Mouse (Mus musculus): ENCODE results near the gene Otud7a. TPM values are rescaled to one million over a fixed set of nuclear protein-coding genes. Genes with fewer than 3 reads are reported as not detected.
"Not testable (repeated sequence)": the region's sequence is repeated elsewhere in the genome, so short reads cannot be mapped to it uniquely, and the experiment has no call there.

Otud7a gene
- polyA plus RNA-seq, 1 experiment from 2014 or later = 6.0 TPM

DNA sequence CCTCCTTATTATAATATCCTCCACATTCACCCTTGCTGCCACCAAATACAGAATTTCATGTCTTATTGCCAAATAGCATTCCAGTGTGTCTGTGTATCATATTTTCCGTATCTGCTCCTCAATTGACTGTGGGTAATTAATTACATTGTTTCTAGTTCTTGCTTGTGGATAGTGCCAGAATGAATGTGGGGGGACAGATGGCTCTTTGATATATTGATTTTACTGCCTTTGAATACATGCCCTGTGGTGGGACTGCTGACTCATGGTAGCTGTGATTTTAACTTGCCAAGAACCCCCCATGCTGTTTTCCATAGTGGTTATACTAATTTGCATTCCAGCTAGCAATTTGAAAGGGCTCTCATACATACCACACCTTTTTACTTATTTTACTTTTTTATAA lies 215.7 kb downstream of the Otud7a start:
- no peak for ATAC-seq (ENCODE audit: low read depth)
- H3K27ac ChIP-seq (ENCODE audit: low read depth, low read length) = no peak overlapping the region
- WGBS = 51% methylated on average over 1 of the region's 1 CpGs
- H3K36me3 ChIP-seq (ENCODE audit: control insufficient read depth, insufficient read depth, low read length) = no peaks in the 10 kb centered on the region
- no peaks in the 10 kb centered on the region for H3K4me1 ChIP-seq (ENCODE audit: control insufficient read depth, insufficient read depth, low read length)
- no peak overlapping the region for H3K4me3 ChIP-seq (ENCODE audit: low read depth, low read length)
- no peak overlapping the region for H3K4me2 ChIP-seq (ENCODE audit: low read depth, low read length)
- H3K9me3 ChIP-seq (ENCODE audit: control insufficient read depth, low read length) = no peaks in the 10 kb centered on the region
- no peak overlapping the region for H3K9ac ChIP-seq (replicated peaks; ENCODE audit: low read depth, low read length)
- no peaks in the 10 kb centered on the region for H3K27me3 ChIP-seq (ENCODE audit: control insufficient read depth, insufficient read depth, low read length)

DNA sequence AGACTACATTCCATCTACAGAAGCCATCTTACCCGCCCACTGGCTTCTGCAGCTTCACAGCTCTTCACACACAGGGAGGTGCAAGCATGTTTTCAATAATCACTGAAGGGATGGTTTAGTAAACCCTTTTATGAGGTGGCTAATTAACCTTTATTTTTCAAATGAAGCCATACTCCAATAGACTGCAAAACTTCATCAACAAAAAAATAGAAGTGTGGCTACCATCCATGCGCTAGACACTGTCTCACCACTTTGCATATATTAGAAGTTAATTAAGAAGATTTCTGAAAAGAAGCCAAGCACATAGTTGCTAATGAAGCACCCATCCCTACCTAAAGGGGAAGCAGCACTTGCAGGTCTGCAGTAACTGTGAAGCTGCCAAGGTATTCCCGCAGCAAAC lies 218.2 kb downstream of the Otud7a start:
- Histone ChIP-seq H3K27ac (ENCODE audit: low read depth, low read length) (no peak overlapping the region), H3K4me3 (ENCODE audit: low read depth, low read length) (no peak overlapping the region), H3K4me2 (ENCODE audit: low read depth, low read length) (no peak overlapping the region), H3K27me3 (ENCODE audit: control insufficient read depth, insufficient read depth, low read length) (no peaks in the 10 kb centered on the region), H3K4me1 (ENCODE audit: control insufficient read depth, insufficient read depth, low read length) (peaks cover under 1% of the 10 kb centered on the region; the same call in 1 of the 2 replicates), H3K9me3 (ENCODE audit: control insufficient read depth, low read length) (no peaks in the 10 kb centered on the region), H3K36me3 (ENCODE audit: control insufficient read depth, insufficient read depth, low read length) (no peaks in the 10 kb centered on the region), H3K9ac (replicated peaks; ENCODE audit: low read depth, low read length) (no peak overlapping the region)
- ATAC-seq (ENCODE audit: low read depth) = no peak
- WGBS = 92% methylated on average over 3 of the region's 3 CpGs

DNA sequence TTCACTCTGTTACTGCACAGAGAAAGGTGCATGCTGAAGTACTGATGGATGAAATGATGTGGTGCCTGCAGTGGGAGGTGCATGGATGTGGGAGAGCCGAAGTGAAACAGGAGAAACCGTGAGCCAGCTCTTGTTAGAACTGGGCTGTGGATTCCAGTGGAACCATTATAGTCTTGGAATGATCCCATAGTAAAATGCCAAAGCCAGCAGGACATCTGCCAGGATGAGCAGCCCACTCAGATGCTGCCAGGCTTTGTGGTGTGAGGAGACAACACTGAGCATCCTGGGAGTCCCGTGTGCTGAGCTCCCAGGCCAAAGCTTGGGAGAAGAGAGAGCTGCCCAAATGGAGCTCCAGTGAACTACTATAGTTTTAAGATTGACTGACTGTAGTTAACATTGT lies 220.9 kb downstream of the Otud7a start:
- Histone ChIP-seq H3K4me1 (ENCODE audit: control insufficient read depth, insufficient read depth, low read length) (peaks cover 16% of the 10 kb centered on the region; the same call in 1 of the 2 replicates), H3K4me2 (ENCODE audit: low read depth, low read length) (no peak overlapping the region), H3K9ac (replicated peaks; ENCODE audit: low read depth, low read length) (no peak overlapping the region), H3K4me3 (ENCODE audit: low read depth, low read length) (no peak overlapping the region), H3K27ac (ENCODE audit: low read depth, low read length) (no peak overlapping the region), H3K27me3 (ENCODE audit: control insufficient read depth, insufficient read depth, low read length) (no peaks in the 10 kb centered on the region), H3K36me3 (ENCODE audit: control insufficient read depth, insufficient read depth, low read length) (no peaks in the 10 kb centered on the region), H3K9me3 (ENCODE audit: control insufficient read depth, low read length) (no peaks in the 10 kb centered on the region)
- 87% methylated on average over 3 of the region's 3 CpGs for WGBS
- ATAC-seq (ENCODE audit: low read depth) = no peak

DNA sequence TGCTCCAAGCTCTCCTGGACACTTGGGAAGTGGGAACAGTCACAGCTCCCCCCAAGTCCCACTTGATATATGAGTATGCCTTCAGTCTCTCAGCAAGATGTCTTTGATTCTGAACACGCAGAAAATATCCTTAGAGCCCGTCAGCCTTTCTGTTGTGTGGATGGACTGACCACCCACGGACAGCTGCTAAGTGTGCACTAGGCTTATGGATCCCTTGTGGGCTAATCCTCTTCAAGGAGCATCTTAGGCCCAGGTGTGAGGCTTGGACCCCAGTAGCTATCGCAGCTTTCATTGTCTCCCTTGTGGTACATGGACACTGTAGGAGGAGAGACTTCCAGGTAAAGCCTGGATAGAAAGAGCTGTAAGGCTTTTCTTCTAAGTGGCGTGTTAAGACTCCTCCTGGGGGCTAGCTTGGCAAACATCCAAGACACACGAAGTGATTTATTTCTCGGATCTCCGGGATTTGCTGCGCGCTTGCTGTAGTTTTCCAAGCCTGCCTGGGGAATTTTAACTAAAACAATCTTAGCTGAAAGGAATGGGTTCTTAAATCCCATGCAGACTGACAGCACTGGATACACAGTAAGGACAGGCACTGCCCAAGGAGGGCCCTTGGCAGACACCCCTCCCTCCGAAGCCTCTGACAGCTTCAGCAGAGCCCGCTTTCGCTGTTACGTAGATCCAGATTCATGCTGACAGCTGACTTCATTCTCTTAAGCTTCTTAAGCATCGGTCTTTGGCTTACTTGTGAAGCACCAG lies 223.6 kb downstream of the Otud7a start:
- peak; percentile 67 for ATAC-seq (ENCODE audit: low read depth)
- no peaks in the 10 kb centered on the region for H3K27me3 ChIP-seq (ENCODE audit: control insufficient read depth, insufficient read depth, low read length)
- H3K9ac ChIP-seq (replicated peaks; ENCODE audit: low read depth, low read length) = no peak overlapping the region
- peak overlapping the region; percentile 78 for H3K27ac ChIP-seq (ENCODE audit: low read depth, low read length)
- H3K36me3 ChIP-seq (ENCODE audit: control insufficient read depth, insufficient read depth, low read length) = no peaks in the 10 kb centered on the region
- H3K4me2 ChIP-seq (ENCODE audit: low read depth, low read length) = peak overlapping the region; percentile 33
- H3K9me3 ChIP-seq (ENCODE audit: control insufficient read depth, low read length) = no peaks in the 10 kb centered on the region
- H3K4me3 ChIP-seq (ENCODE audit: low read depth, low read length) = no peak overlapping the region
- WGBS = 18% methylated on average over 15 of the region's 15 CpGs
- peaks cover 16% of the 10 kb centered on the region; the same call in 1 of the 2 replicates for H3K4me1 ChIP-seq (ENCODE audit: control insufficient read depth, insufficient read depth, low read length)

DNA sequence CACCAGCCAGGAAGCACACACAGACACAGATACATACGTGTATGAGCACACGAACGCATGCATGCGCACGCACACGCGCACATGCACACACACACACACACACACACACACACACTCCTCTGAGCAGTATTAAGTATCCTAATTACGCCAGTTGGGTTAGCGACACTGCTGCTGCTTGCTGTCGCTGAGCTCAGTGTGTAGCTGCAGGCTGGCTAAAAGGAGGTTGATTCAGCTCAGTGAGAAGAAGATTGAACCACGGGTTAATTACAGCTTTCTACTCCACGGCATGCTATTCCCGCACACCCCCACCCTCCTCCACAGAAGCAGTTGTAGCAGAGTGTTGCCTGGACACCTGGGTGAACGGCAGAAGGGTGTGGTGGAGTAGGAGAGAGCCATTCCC lies 224.4 kb downstream of the Otud7a start:
- no peak overlapping the region for H3K4me3 ChIP-seq (ENCODE audit: low read depth, low read length)
- WGBS = 55% methylated on average over 14 of the region's 14 CpGs
- no peaks in the 10 kb centered on the region for H3K27me3 ChIP-seq (ENCODE audit: control insufficient read depth, insufficient read depth, low read length)

DNA sequence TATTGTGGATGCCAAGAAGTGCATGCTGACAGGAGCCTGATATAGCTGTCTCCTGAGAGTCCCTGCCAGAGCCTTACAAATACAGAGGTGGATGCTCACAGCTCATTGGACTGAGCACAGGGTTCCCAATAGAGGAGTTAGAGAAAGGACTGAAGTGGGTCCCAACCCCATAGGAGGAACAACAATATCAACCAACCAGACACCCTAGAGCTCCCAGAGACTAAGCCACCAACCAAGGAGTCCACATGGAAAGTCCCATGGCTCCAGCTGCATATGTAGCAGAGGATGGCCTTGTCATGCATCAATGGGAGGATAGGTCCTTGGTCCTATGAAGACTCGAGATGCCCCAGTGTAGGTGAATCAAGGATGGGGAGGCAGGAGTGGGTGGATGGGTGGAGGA lies 226.4 kb downstream of the Otud7a start:
- H3K4me1 ChIP-seq (ENCODE audit: control insufficient read depth, insufficient read depth, low read length) = peaks cover 16% of the 10 kb centered on the region; the same call in 1 of the 2 replicates
- H3K4me3 ChIP-seq (ENCODE audit: low read depth, low read length); H3K36me3 ChIP-seq (ENCODE audit: control insufficient read depth, insufficient read depth, low read length); ATAC-seq (ENCODE audit: low read depth); H3K9ac ChIP-seq (replicated peaks; ENCODE audit: low read depth, low read length); H3K27me3 ChIP-seq (ENCODE audit: control insufficient read depth, insufficient read depth, low read length); H3K27ac ChIP-seq (ENCODE audit: low read depth, low read length); H3K9me3 ChIP-seq (ENCODE audit: control insufficient read depth, low read length); H3K4me2 ChIP-seq (ENCODE audit: low read depth, low read length): not testable (repeated sequence)
- WGBS = 90% methylated on average over 1 of the region's 1 CpGs

More for the DNA sequence above, 224.4 kb downstream of the Otud7a start:
- Histone ChIP-seq H3K27ac (ENCODE audit: low read depth, low read length) (peak overlapping the region; percentile 78), H3K4me2 (ENCODE audit: low read depth, low read length) (peak overlapping the region; percentile 33; the same call in 1 of the 2 replicates), H3K4me1 (ENCODE audit: control insufficient read depth, insufficient read depth, low read length) (peaks cover 16% of the 10 kb centered on the region; the same call in 1 of the 2 replicates), H3K9me3 (ENCODE audit: control insufficient read depth, low read length) (no peaks in the 10 kb centered on the region), H3K36me3 (ENCODE audit: control insufficient read depth, insufficient read depth, low read length) (no peaks in the 10 kb centered on the region), H3K9ac (replicated peaks; ENCODE audit: low read depth, low read length) (no peak overlapping the region)
- ATAC-seq (ENCODE audit: low read depth) = peak; percentile 70

DNA sequence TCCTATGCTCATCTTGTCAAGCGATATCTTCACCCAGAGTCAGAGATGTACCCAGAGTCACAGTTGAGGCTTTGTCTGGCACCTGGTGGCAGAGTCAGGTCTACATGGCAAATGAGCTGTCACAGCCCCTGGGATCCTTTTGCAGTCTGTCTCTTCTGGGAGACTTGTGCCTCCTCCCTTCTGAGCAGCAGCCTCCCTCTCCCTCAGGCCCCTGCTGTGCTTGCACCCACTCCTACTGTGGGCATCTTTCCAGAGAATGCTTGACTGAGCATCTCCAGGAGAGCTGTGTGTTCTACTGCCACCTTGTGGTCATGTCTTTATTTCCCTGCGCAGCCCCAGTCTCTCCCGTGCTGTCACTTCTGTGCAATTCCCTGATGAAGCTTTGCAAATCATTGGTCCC lies 227.4 kb downstream of the Otud7a start:
- Histone ChIP-seq H3K4me2 (ENCODE audit: low read depth, low read length) (no peak overlapping the region), H3K27me3 (ENCODE audit: control insufficient read depth, insufficient read depth, low read length) (no peaks in the 10 kb centered on the region), H3K4me3 (ENCODE audit: low read depth, low read length) (no peak overlapping the region), H3K9ac (replicated peaks; ENCODE audit: low read depth, low read length) (no peak overlapping the region), H3K27ac (ENCODE audit: low read depth, low read length) (no peak overlapping the region), H3K9me3 (ENCODE audit: control insufficient read depth, low read length) (no peaks in the 10 kb centered on the region), H3K36me3 (ENCODE audit: control insufficient read depth, insufficient read depth, low read length) (no peaks in the 10 kb centered on the region), H3K4me1 (ENCODE audit: control insufficient read depth, insufficient read depth, low read length) (peaks cover 16% of the 10 kb centered on the region; the same call in 1 of the 2 replicates)
- ATAC-seq (ENCODE audit: low read depth) = peak; percentile 82
- 20% methylated on average over 3 of the region's 3 CpGs for WGBS

DNA sequence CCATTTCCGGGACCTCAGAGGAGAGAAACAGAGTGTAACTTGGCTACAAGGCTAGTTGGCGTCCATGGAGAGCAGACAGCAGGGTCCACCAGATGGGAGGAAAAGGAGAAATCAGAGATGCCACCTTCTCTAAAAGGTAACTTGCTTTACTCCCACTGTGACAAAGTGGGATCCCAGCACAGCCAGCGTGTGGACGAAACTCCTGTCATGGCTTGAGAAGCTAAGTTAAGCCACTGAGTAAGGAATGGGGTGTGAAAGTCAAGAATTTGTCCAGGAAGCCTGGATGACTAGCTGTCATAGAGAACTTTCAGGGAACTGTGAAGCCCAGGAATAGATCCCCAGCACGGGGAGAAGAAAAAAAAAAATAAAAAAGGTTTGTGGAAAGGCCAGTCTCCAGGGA lies 232.1 kb downstream of the Otud7a start:
- H3K4me1 ChIP-seq (ENCODE audit: control insufficient read depth, insufficient read depth, low read length) = no peaks in the 10 kb centered on the region
- H3K27ac ChIP-seq (ENCODE audit: low read depth, low read length) = no peak overlapping the region
- no peak overlapping the region for H3K4me3 ChIP-seq (ENCODE audit: low read depth, low read length)
- no peaks in the 10 kb centered on the region for H3K9me3 ChIP-seq (ENCODE audit: control insufficient read depth, low read length)
- no peaks in the 10 kb centered on the region for H3K27me3 ChIP-seq (ENCODE audit: control insufficient read depth, insufficient read depth, low read length)
- WGBS = 87% methylated on average over 5 of the region's 5 CpGs
- H3K36me3 ChIP-seq (ENCODE audit: control insufficient read depth, insufficient read depth, low read length) = no peaks in the 10 kb centered on the region
- no peak for ATAC-seq (ENCODE audit: low read depth)
- no peak overlapping the region for H3K9ac ChIP-seq (replicated peaks; ENCODE audit: low read depth, low read length)
- no peak overlapping the region for H3K4me2 ChIP-seq (ENCODE audit: low read depth, low read length)

DNA sequence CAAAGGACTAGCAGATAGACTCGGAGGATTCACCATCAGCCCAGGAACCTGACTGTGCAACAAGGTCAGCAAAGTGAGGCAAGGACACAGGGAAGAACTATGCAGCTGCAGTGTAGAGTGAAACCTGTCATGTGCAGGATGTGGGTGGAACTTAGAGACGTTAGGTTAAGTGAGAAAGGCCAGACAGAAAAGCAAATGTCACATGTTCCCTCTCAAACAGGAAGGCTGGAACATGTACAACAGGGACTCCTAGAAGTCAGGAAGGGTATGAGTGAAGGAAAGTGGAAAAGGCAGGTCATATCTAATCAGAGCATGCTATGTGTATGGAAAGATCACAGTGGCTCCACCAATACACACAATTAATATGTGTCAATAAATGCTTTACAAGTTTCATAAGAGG lies 232.6 kb downstream of the Otud7a start:
- no peak overlapping the region for H3K4me3 ChIP-seq (ENCODE audit: low read depth, low read length)
- H3K27me3 ChIP-seq (ENCODE audit: control insufficient read depth, insufficient read depth, low read length) = no peaks in the 10 kb centered on the region
- ATAC-seq (ENCODE audit: low read depth) = no peak
- 61% methylated on average over 2 of the region's 2 CpGs for WGBS
- no peak overlapping the region for H3K4me2 ChIP-seq (ENCODE audit: low read depth, low read length)
- no peaks in the 10 kb centered on the region for H3K9me3 ChIP-seq (ENCODE audit: control insufficient read depth, low read length)
- no peak overlapping the region for H3K27ac ChIP-seq (ENCODE audit: low read depth, low read length)
- no peak overlapping the region for H3K9ac ChIP-seq (replicated peaks; ENCODE audit: low read depth, low read length)
- H3K36me3 ChIP-seq (ENCODE audit: control insufficient read depth, insufficient read depth, low read length) = no peaks in the 10 kb centered on the region
- no peaks in the 10 kb centered on the region for H3K4me1 ChIP-seq (ENCODE audit: control insufficient read depth, insufficient read depth, low read length)
